Mouse (Mus musculus) E14TG2a.4 (cell line): ENCODE measurements around the gene Ptprm.

ENCODE experiments used
- H3K27me3 ChIP-seq: 2 replicates; pipeline ENCODE4 v1.6.1; 2014; ENCODE audit warnings: low read length, control low read depth; ENCODE audit not compliant: insufficient read depth
- H3K36me3 ChIP-seq: 2 replicates; pipeline ENCODE4 v1.6.1; 2014; ENCODE audit warnings: low read length, control low read depth; ENCODE audit not compliant: insufficient read depth
- H3K4me1 ChIP-seq: replicated peaks from 2 replicates; pipeline ENCODE4 v1.6.1; 2014; ENCODE audit warnings: low read depth, low read length, control low read depth
- H3K4me3 ChIP-seq: replicated peaks from 2 replicates; pipeline ENCODE4 v1.5.1; 2014; ENCODE audit warnings: mild to moderate bottlenecking, low read length
- H3K9me3 ChIP-seq: 2 replicates; pipeline ENCODE4 v1.6.1; 2014; ENCODE audit warnings: low read length, control low read depth
- CTCF ChIP-seq: conservative IDR thresholded peaks from 2 replicates; pipeline ENCODE4 v1.5.1; 2014; ENCODE audit warnings: low read length
- NANOG ChIP-seq: IDR thresholded peaks from 2 replicates; pipeline ENCODE4 v1.6.1; 2014; ENCODE audit warnings: borderline replicate concordance, low read length, mixed read lengths
- POU5F1 ChIP-seq: IDR thresholded peaks from 2 replicates; pipeline ENCODE4 v1.6.1; 2014; ENCODE audit warnings: low read length, borderline replicate concordance

Ptprm gene

GRCm38 (mm10) chr17:67008137-67008536, 346.1 kb downstream of the Ptprm start:
- Histone ChIP-seq H3K4me3 (no peak overlapping the region), H3K36me3 (no peaks in the 10 kb centered on the region), H3K27me3 (no peaks in the 10 kb centered on the region), H3K9me3 (peaks cover 33% of the 10 kb centered on the region), H3K4me1 (no peaks in the 10 kb centered on the region)
- TF ChIP-seq POU5F1 (no peak), CTCF (no peak), NANOG (no peak)

- no peaks in the 10 kb centered on the region for H3K36me3 ChIP-seq
- H3K27me3 ChIP-seq, result no peaks in the 10 kb centered on the region
- peaks cover 33% of the 10 kb centered on the region for H3K9me3 ChIP-seq
- TF ChIP-seq POU5F1 (no peak), CTCF (no peak), NANOG (no peak)
- H3K4me1 ChIP-seq, result no peaks in the 10 kb centered on the region
- H3K4me3 ChIP-seq, result no peak overlapping the region
These were observed 347.4 kb downstream of the Ptprm start for GRCm38 (mm10) chr17:67006740-67007385.

- Histone ChIP-seq H3K27me3 (no peaks in the 10 kb centered on the region), H3K9me3 (peaks cover 29% of the 10 kb centered on the region), H3K4me3 (no peak overlapping the region), H3K4me1 (no peaks in the 10 kb centered on the region), H3K36me3 (no peaks in the 10 kb centered on the region)
- TF ChIP-seq NANOG (no peak), CTCF (no peak)
These were observed 357.4 kb downstream of the Ptprm start for GRCm38 (mm10) chr17:66996882-66997281.

GRCm38 (mm10) chr17:66996016-66996415, 358.2 kb downstream of the Ptprm start:
- H3K9me3 ChIP-seq, result peaks cover 29% of the 10 kb centered on the region
- H3K27me3 ChIP-seq, result no peaks in the 10 kb centered on the region
- no peak overlapping the region for H3K4me3 ChIP-seq
- no peaks in the 10 kb centered on the region for H3K36me3 ChIP-seq
- TF ChIP-seq CTCF (no peak), NANOG (no peak), POU5F1 (no peak)
- H3K4me1 ChIP-seq, result no peaks in the 10 kb centered on the region

GRCm38 (mm10) chr17:66991815-66992214, 362.4 kb downstream of the Ptprm start:
- H3K36me3 ChIP-seq, result no peaks in the 10 kb centered on the region
- no peak for TF ChIP-seq POU5F1
- no peak for TF ChIP-seq NANOG
- TF ChIP-seq CTCF, result no peak
- H3K4me3 ChIP-seq, result no peak overlapping the region
- no peaks in the 10 kb centered on the region for H3K4me1 ChIP-seq
- no peaks in the 10 kb centered on the region for H3K9me3 ChIP-seq
- H3K27me3 ChIP-seq, result no peaks in the 10 kb centered on the region

- H3K36me3 ChIP-seq, result no peaks in the 10 kb centered on the region
- TF ChIP-seq POU5F1, result no peak
- TF ChIP-seq NANOG, result no peak
- TF ChIP-seq CTCF, result no peak
- no peaks in the 10 kb centered on the region for H3K27me3 ChIP-seq
- no peaks in the 10 kb centered on the region for H3K4me1 ChIP-seq
- no peak overlapping the region for H3K4me3 ChIP-seq
- no peaks in the 10 kb centered on the region for H3K9me3 ChIP-seq
These were observed 363.5 kb downstream of the Ptprm start for GRCm38 (mm10) chr17:66990761-66991160.

- no peaks in the 10 kb centered on the region for H3K4me1 ChIP-seq
- TF ChIP-seq NANOG, result no peak
- H3K36me3 ChIP-seq, result no peaks in the 10 kb centered on the region
- no peak overlapping the region for H3K4me3 ChIP-seq
- no peaks in the 10 kb centered on the region for H3K9me3 ChIP-seq
- H3K27me3 ChIP-seq, result no peaks in the 10 kb centered on the region
These were observed 366.2 kb downstream of the Ptprm start for GRCm38 (mm10) chr17:66988014-66988413.

GRCm38 (mm10) chr17:66981649-66982048, 372.6 kb downstream of the Ptprm start:
- Histone ChIP-seq H3K4me1 (no peaks in the 10 kb centered on the region), H3K4me3 (no peak overlapping the region), H3K27me3 (no peaks in the 10 kb centered on the region), H3K36me3 (no peaks in the 10 kb centered on the region), H3K9me3 (no peaks in the 10 kb centered on the region)
- TF ChIP-seq POU5F1, result no peak
- no peak for TF ChIP-seq CTCF
- no peak for TF ChIP-seq NANOG

- Histone ChIP-seq H3K9me3 (no peaks in the 10 kb centered on the region), H3K36me3 (no peaks in the 10 kb centered on the region), H3K4me3 (no peak overlapping the region), H3K4me1 (no peaks in the 10 kb centered on the region), H3K27me3 (no peaks in the 10 kb centered on the region)
- no peak for TF ChIP-seq CTCF
- no peak for TF ChIP-seq NANOG
- no peak for TF ChIP-seq POU5F1
These were observed 374.3 kb downstream of the Ptprm start for GRCm38 (mm10) chr17:66979971-66980370.
